Comparison of ENCODE assay signal across 16 mouse cellular contexts in the genomic region with DNA sequence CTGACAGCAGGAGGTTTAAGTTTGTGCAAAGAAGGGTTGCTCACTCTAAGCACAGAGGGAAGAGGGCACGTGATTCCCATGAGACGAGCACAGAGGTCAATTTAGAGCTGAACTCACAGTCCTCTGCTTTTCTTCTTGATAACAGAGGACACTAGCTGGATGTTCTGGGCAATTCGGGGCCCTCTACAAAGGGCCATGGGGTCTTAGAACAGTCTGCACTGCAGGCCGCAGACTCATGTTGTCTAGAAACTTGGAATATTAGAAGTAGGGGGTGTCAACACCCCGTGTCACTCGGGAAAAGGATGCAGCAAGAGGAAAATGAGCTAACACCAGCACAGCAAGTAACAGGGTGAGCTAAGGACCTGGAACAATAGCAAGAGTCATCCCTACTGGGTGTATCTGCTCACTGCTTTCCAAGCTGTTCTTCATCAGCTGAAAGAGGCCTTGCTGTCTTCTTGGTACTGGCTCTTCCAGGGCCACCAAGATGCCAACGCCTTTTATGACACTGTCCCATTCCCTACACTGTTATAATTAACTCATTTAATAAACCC. TPM values are rescaled to one million over a fixed set of nuclear protein-coding genes. Genes with fewer than 3 reads are reported as not detected.
DNase-seq lines count a peak whose midpoint lies in the region; ATAC-seq and TF ChIP-seq lines count a peak whose summit lies in the region.
"Had no signal": no experiment of that assay in that cellular context is flagged by ENCODE, and none has a peak within 500 bp of the region (broad histone marks: within the 10 kb centered on the region; RNA-seq: fewer than 3 reads in every experiment).

No protein-coding gene starts in this region.

- ATAC-seq in heart, embryonic 13.5 days (ENCODE audit: extremely low read depth, insufficient number of reproducible peaks, low FRiP score, low TSS enrichment), result no peak
- no peak for ATAC-seq in lung, embryonic 16.5 days (ENCODE audit: low read depth)
- ATAC-seq in heart, embryonic 15.5 days (replicated peaks; ENCODE audit: insufficient number of reproducible peaks, insufficient read depth, low FRiP score, low read depth), result no peak
- no peak for ATAC-seq in monocyte, adult 5-6 weeks (replicated peaks; ENCODE audit: insufficient number of reproducible peaks, low FRiP score, low TSS enrichment, poor library complexity, severe bottlenecking)
- ATAC-seq: forebrain, embryonic 16.5 days; liver, embryonic 12.5 days; midbrain, embryonic 16.5 days had no signal

- H3K27ac ChIP-seq in heart, embryonic 13.5 days (replicated peaks), result peak overlapping the region; percentile 74; the same call in 1 of the 2 replicates
- peak overlapping the region; percentile 54; the same call in 1 of the 2 replicates for H3K27ac ChIP-seq in lung, embryonic 16.5 days (ENCODE audit: low read length)
- H3K27ac ChIP-seq in heart, embryonic 15.5 days, result 0 out of 2 replicates have a peak overlapping the region, but pooled peaks have one; percentile 31
- H3K27ac ChIP-seq: liver, embryonic 12.5 days; macrophage had no signal

- H3K9ac ChIP-seq in heart, embryonic 13.5 days, result no peak overlapping the region
- no peak overlapping the region for H3K9ac ChIP-seq in lung, embryonic 16.5 days (ENCODE audit: low read length)
- no peak overlapping the region for H3K9ac ChIP-seq in heart, embryonic 15.5 days
- H3K9ac ChIP-seq: embryonic facial prominence, embryonic 12.5 days; liver, embryonic 12.5 days had no signal

- TF ChIP-seq POLR2A in lung, adult 2 months (IDR thresholded peaks at IDR 0.05; ENCODE audit: borderline replicate concordance, extremely low read depth, low read depth, low read length), result no peak

- no peaks in the 10 kb centered on the region for H3K9me3 ChIP-seq in heart, embryonic 13.5 days
- H3K9me3 ChIP-seq in lung, embryonic 16.5 days (ENCODE audit: control insufficient read depth, low read length), result no peaks in the 10 kb centered on the region
- H3K9me3 ChIP-seq in heart, embryonic 15.5 days (replicated peaks), result no peaks in the 10 kb centered on the region
- H3K9me3 ChIP-seq: embryonic facial prominence, embryonic 12.5 days; limb, embryonic 10.5 days; liver, embryonic 12.5 days had no signal

- WGBS in heart, embryonic 13.5 days, result 61% methylated on average over 7 of the region's 7 CpGs
- 80% methylated on average over 7 of the region's 7 CpGs for WGBS in lung, embryonic 16.5 days
- WGBS in lung, adult 2 months, result 49% methylated on average over 7 of the region's 7 CpGs
- WGBS in heart, embryonic 15.5 days, result 65% methylated on average over 7 of the region's 7 CpGs

- peaks cover 30% of the 10 kb centered on the region for H3K4me1 ChIP-seq in heart, embryonic 13.5 days
- H3K4me1 ChIP-seq in lung, embryonic 16.5 days (replicated peaks; ENCODE audit: control insufficient read depth, insufficient read depth, low read length), result peaks cover 11% of the 10 kb centered on the region; the same call in 1 of the 2 replicates
- peaks cover 12% of the 10 kb centered on the region for H3K4me1 ChIP-seq in lung, adult 2 months (ENCODE audit: control insufficient read depth, insufficient read depth, low read length)
- peaks cover 18% of the 10 kb centered on the region for H3K4me1 ChIP-seq in heart, embryonic 15.5 days (replicated peaks)
- H3K4me1 ChIP-seq: liver, embryonic 12.5 days had no signal

- no peak for TF ChIP-seq CTCF in lung, adult 2 months (IDR thresholded peaks at IDR 0.05; ENCODE audit: insufficient read depth, low read length)

- no peaks in the 10 kb centered on the region for H3K27me3 ChIP-seq in heart, embryonic 13.5 days (replicated peaks)
- no peaks in the 10 kb centered on the region for H3K27me3 ChIP-seq in lung, embryonic 16.5 days (ENCODE audit: control insufficient read depth, insufficient read depth, low read depth, low read length)
- H3K27me3 ChIP-seq in heart, embryonic 15.5 days, result no peaks in the 10 kb centered on the region
- H3K27me3 ChIP-seq: embryonic facial prominence, embryonic 12.5 days; liver, embryonic 12.5 days had no signal

- H3K4me3 ChIP-seq in heart, embryonic 13.5 days, result no peak overlapping the region
- H3K4me3 ChIP-seq in lung, embryonic 16.5 days (ENCODE audit: low read length), result no peak overlapping the region
- H3K4me3 ChIP-seq in lung, adult 2 months (replicated peaks; ENCODE audit: extremely low read depth, low read depth, low read length), result no peak overlapping the region
- no peak overlapping the region for H3K4me3 ChIP-seq in heart, embryonic 15.5 days
- H3K4me3 ChIP-seq: embryonic facial prominence, embryonic 12.5 days; liver, embryonic 12.5 days had no signal

- no peak overlapping the region for H3K4me2 ChIP-seq in heart, embryonic 13.5 days
- no peak overlapping the region for H3K4me2 ChIP-seq in lung, embryonic 16.5 days (ENCODE audit: low read depth, low read length)
- H3K4me2 ChIP-seq in heart, embryonic 15.5 days, result no peak overlapping the region
- H3K4me2 ChIP-seq: liver, embryonic 12.5 days had no signal

- H3K36me3 ChIP-seq in heart, embryonic 13.5 days, result no peaks in the 10 kb centered on the region
- H3K36me3 ChIP-seq in lung, embryonic 16.5 days (ENCODE audit: control insufficient read depth, insufficient read depth, low read length), result no peaks in the 10 kb centered on the region
- no peaks in the 10 kb centered on the region for H3K36me3 ChIP-seq in heart, embryonic 15.5 days
- H3K36me3 ChIP-seq: embryonic facial prominence, embryonic 12.5 days; G1E; limb, embryonic 10.5 days; liver, embryonic 12.5 days had no signal

- no peak for DNase-seq in heart, postnatal 14 days
- DNase-seq in lung, adult 2 months, result no peak
- DNase-seq in lung, postnatal 25 days (ENCODE audit: low spot score), result peak; percentile 58
- DNase-seq: cerebellum, adult 9-10 months; kidney, adult 9 months had no signal

- intact Hi-C loops in heart, postnatal 14 days (cut with DNase I), result no loop called here

RNA-seq across cellular contexts. Expression of a gene that starts 58.5 kb away (rescaled TPM):
- polyA plus RNA-seq in heart, embryonic 13.5 days (2015; fragmentation: Nextera tagmentation; extraction: Ambion mirVana), result 42.2 and 52.1 TPM in 2 replicates
- 10 to 100 TPM; 15.8 to 16.0 TPM for total RNA-seq in heart, postnatal 14 days (2021)
- polyA plus RNA-seq in lung, embryonic 16.5 days (2015; fragmentation: Nextera tagmentation; extraction: Ambion mirVana), result 6.8 and 8.2 TPM in 2 replicates
- 1.3 and 1.5 TPM in 2 replicates for polyA plus RNA-seq in lung, adult 2 months (2012; rRNA removed)
- polyA plus RNA-seq in heart, embryonic 15.5 days (2015; fragmentation: Nextera tagmentation; extraction: Ambion mirVana), result 43.7 and 54.6 TPM in 2 replicates
- 25.2 to 33.2 TPM (median 32.0 TPM) in 3 replicates for total RNA-seq in monocyte, adult 5-6 weeks (2017)
